8 mouse cellular contexts compared by ENCODE assay signal in the genomic region with DNA sequence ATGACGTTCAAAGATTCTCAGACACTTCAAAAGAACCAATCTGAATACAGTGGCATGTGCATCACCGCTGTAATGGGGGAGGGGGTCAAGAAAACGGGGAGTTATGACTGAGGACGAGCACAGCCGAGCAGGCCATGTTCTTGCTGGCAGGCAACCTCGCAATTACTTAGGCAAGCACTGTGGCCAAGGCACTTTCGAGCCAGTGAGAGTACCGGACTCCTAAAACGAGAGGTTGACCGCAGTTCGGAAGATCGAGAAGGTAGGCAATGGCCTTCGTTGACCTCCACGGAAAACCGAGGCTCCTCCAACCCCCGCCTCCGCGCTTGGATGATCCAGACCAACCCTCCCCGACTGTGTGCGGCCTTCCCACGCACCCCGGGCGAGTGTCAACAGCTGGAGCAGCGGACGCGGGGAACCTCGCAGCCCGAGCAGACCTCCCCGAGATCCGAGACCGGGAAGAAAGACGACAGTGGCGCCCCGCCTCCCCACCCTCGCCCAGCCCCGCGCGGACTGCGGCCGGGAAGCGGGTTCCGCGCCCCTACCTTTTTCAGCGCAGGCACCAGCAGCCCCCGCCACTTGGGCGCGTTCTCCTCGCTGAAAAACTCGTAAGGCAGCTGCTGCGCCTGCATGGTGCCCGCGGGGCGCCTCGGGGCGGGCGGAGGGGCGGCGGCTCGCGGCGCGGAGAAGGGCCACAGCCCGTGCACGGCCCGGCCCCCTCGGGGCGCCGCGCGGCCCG. TPM values are rescaled to one million over a fixed set of nuclear protein-coding genes. Genes with fewer than 3 reads are reported as not detected.
DNase-seq lines count a peak whose midpoint lies in the region; ATAC-seq and TF ChIP-seq lines count a peak whose summit lies in the region.

No protein-coding gene starts in this region.

- DNase-seq in layer of hippocampus, adult 11-12 months (ENCODE audit: low spot score), result peak; percentile 50
- DNase-seq in layer of hippocampus, adult 9-10 months (ENCODE audit: low spot score), result no peak
- peak; percentile 59 for DNase-seq in embryo, embryonic 9.5 days (ENCODE audit: extremely low spot score)
- peak; percentile 40 to 69 for DNase-seq in gastrocnemius, postnatal 4 days (ENCODE audit: low spot score in 2 of 2)
- DNase-seq in spleen, adult 18-20 months, result peak; percentile 48 to 61

- H3K9ac ChIP-seq in intestine, postnatal 0 days (ENCODE audit: low read depth, low read length), result peak overlapping the region; percentile 97
- peak overlapping the region; percentile 95 for H3K9ac ChIP-seq in limb, embryonic 12.5 days (replicated peaks)
- peak overlapping the region; percentile 98 for H3K9ac ChIP-seq in midbrain, embryonic 13.5 days (replicated peaks)

- H3K4me2 ChIP-seq in intestine, postnatal 0 days (replicated peaks; ENCODE audit: low read depth), result peak overlapping the region; percentile 74
- peak overlapping the region; percentile 72 for H3K4me2 ChIP-seq in limb, embryonic 12.5 days
- H3K4me2 ChIP-seq in midbrain, embryonic 13.5 days (replicated peaks), result peak overlapping the region; percentile 68

- H3K36me3 ChIP-seq in intestine, postnatal 0 days (ENCODE audit: control insufficient read depth, insufficient read depth), result no peaks in the 10 kb centered on the region
- peaks cover 21% of the 10 kb centered on the region; the same call in 1 of the 2 replicates for H3K36me3 ChIP-seq in limb, embryonic 12.5 days
- peaks cover 7% of the 10 kb centered on the region; the same call in 1 of the 2 replicates for H3K36me3 ChIP-seq in midbrain, embryonic 13.5 days

- H3K4me1 ChIP-seq in intestine, postnatal 0 days (replicated peaks; ENCODE audit: control insufficient read depth, insufficient read depth, low read length), result 0 out of 2 replicates have a peak, but pooled peaks cover 11% of the 10 kb centered on the region
- H3K4me1 ChIP-seq in limb, embryonic 12.5 days (replicated peaks), result peaks cover 22% of the 10 kb centered on the region
- peaks cover 37% of the 10 kb centered on the region for H3K4me1 ChIP-seq in midbrain, embryonic 13.5 days (replicated peaks)

- ATAC-seq in intestine, postnatal 0 days, result peak; percentile 34
- 0 out of 2 replicates have a peak, but pooled peaks have one; percentile 7 for ATAC-seq in limb, embryonic 12.5 days (ENCODE audit: insufficient number of reproducible peaks, insufficient read depth, low FRiP score, low TSS enrichment, low read depth)
- ATAC-seq in midbrain, embryonic 13.5 days, result peak; percentile 49

- TF ChIP-seq CTCF in intestine, postnatal 0 days (IDR thresholded peaks at IDR 0.05; ENCODE audit: low read depth), result no peak

- WGBS in intestine, postnatal 0 days, result under 1% methylated on average over 71 of the region's 71 CpGs
- under 1% methylated on average over 71 of the region's 71 CpGs for WGBS in limb, embryonic 12.5 days
- under 1% methylated on average over 48 of the region's 71 CpGs for WGBS in midbrain, embryonic 13.5 days

- no peaks in the 10 kb centered on the region for H3K9me3 ChIP-seq in intestine, postnatal 0 days (ENCODE audit: control insufficient read depth)
- H3K9me3 ChIP-seq in limb, embryonic 12.5 days, result no peaks in the 10 kb centered on the region
- H3K9me3 ChIP-seq in midbrain, embryonic 13.5 days, result no peaks in the 10 kb centered on the region

- H3K4me3 ChIP-seq in intestine, postnatal 0 days (ENCODE audit: low read depth, low read length), result peak overlapping the region; percentile 92
- peak overlapping the region; percentile 95 for H3K4me3 ChIP-seq in limb, embryonic 12.5 days (replicated peaks)
- peak overlapping the region; percentile 98 for H3K4me3 ChIP-seq in midbrain, embryonic 13.5 days (replicated peaks)

- peak overlapping the region; percentile 97 for H3K27ac ChIP-seq in intestine, postnatal 0 days (ENCODE audit: low read depth, low read length)
- H3K27ac ChIP-seq in limb, embryonic 12.5 days, result peak overlapping the region; percentile 96
- peak overlapping the region; percentile 98 for H3K27ac ChIP-seq in midbrain, embryonic 13.5 days

- H3K27me3 ChIP-seq in intestine, postnatal 0 days (replicated peaks; ENCODE audit: control insufficient read depth, insufficient read depth, low read length), result no peaks in the 10 kb centered on the region
- no peaks in the 10 kb centered on the region for H3K27me3 ChIP-seq in limb, embryonic 12.5 days
- H3K27me3 ChIP-seq in midbrain, embryonic 13.5 days, result no peaks in the 10 kb centered on the region

RNA-seq across cellular contexts. Expression of a gene that starts 0.8 kb away (rescaled TPM):
- total RNA-seq in gastrocnemius, postnatal 4 days (2021), result 10 to 100 TPM; 16.7 to 18.4 TPM
- polyA plus RNA-seq in intestine, postnatal 0 days (2015; fragmentation: Nextera tagmentation; extraction: Ambion mirVana), result 3.9 and 4.4 TPM in 2 replicates
- 6.1 and 6.5 TPM in 2 replicates for polyA plus RNA-seq in limb, embryonic 12.5 days (2016; fragmentation: Nextera tagmentation; extraction: Ambion mirVana)
- polyA plus RNA-seq in midbrain, embryonic 13.5 days (2015; fragmentation: Nextera tagmentation; extraction: Ambion mirVana), result 7.2 and 7.3 TPM in 2 replicates
